Mouse (Mus musculus): ENCODE measurements at regions not wholly inside any gene's neighbourhood (a gene's known extent, or its start where the extent isn't known, plus 50 kb on each side); places are given as distances from the start of the nearest gene placed in this dataset.

- Histone ChIP-seq H3K9me3 (replicated peaks; ENCODE audit: low read length) (peaks cover 71% of the 10 kb centered on the region), H3K4me3 (replicated peaks in 1 of 3; ENCODE audit: low read depth in 2 of 3, low read length in 2 of 3, poor library complexity in 1 of 3) (no peak overlapping the region), H3K79me2 (replicated peaks; ENCODE audit: control insufficient read depth, extremely low read depth, insufficient read depth, poor library complexity, severe bottlenecking) (no peaks in the 10 kb centered on the region), H3K4me2 (ENCODE audit: insufficient read depth, low read depth, poor library complexity, severe bottlenecking) (no peak overlapping the region), H3K27ac (ENCODE audit: insufficient read depth, low read depth) (no peak overlapping the region), H3K36me3 (replicated peaks in 1 of 2; ENCODE audit: control insufficient read depth in 1 of 2, insufficient read depth in 1 of 2, low read length in 1 of 2) (no peaks in the 10 kb centered on the region), H3K4me1 (ENCODE audit: control insufficient read depth in 1 of 2, insufficient read depth in 2 of 2) (no peaks in the 10 kb centered on the region), H3K27me3 (replicated peaks) (no peaks in the 10 kb centered on the region), H3K9ac (ENCODE audit: insufficient read depth, low read depth) (no peak overlapping the region)
- DNase-seq (ENCODE audit: extremely low read depth): no peak
- TF ChIP-seq USF2 (conservative IDR thresholded peaks at IDR 0.05; ENCODE audit: low read depth, low read length) (no peak), GABPA (IDR thresholded peaks at IDR 0.05; ENCODE audit: insufficient replicate concordance, low read depth, low read length) (no peak), EP300 (IDR thresholded peaks at IDR 0.05; ENCODE audit: low read length) (no peak), HCFC1 (IDR thresholded peaks at IDR 0.05; ENCODE audit: low read depth, low read length) (no peak), ELF1 (IDR thresholded peaks at IDR 0.05; ENCODE audit: low read depth, low read length) (no peak), ZNF384 (IDR thresholded peaks at IDR 0.05; ENCODE audit: low read depth, low read length) (no peak), RAD21 (IDR thresholded peaks at IDR 0.05; ENCODE audit: low read depth, low read length) (no peak), KAT2A (IDR thresholded peaks at IDR 0.05; ENCODE audit: insufficient replicate concordance, low read length) (no peak), ZKSCAN1 (IDR thresholded peaks at IDR 0.05; ENCODE audit: borderline replicate concordance, low read depth, low read length) (no peak), NRF1 (IDR thresholded peaks at IDR 0.05; ENCODE audit: low read depth, low read length) (no peak), PAX5 (IDR thresholded peaks at IDR 0.05; ENCODE audit: low read length) (no peak), MXI1 (IDR thresholded peaks at IDR 0.05; ENCODE audit: low read depth, low read length) (no peak), USF1 (IDR thresholded peaks at IDR 0.05; ENCODE audit: low read depth, low read length) (no peak), ETS1 (conservative IDR thresholded peaks at IDR 0.05; ENCODE audit: low read depth, low read length) (no peak), NELFE (IDR thresholded peaks at IDR 0.05; ENCODE audit: low read depth, low read length) (no peak)
- dilution Hi-C loops (cut with MboI; ENCODE audit: extremely low pct_ligation_motif_present, extremely low pct_unique_long_range_greater_than_20kb, low sequenced_read_pairs): no loop called here
- in situ Hi-C loops (cut with MboI; ENCODE audit: low pct_ligation_motif_present, low pct_unique_long_range_greater_than_20kb, low sequenced_read_pairs): no loop called here
These were observed 94.4 kb upstream of the Epb41l3 start for GRCm38 (mm10) chr17:68981120-68981519.

- H3K27ac ChIP-seq (ENCODE audit: insufficient read depth, low read depth): no peak overlapping the region
- H3K4me3 ChIP-seq (replicated peaks in 1 of 3; ENCODE audit: low read depth in 2 of 3, low read length in 2 of 3, poor library complexity in 1 of 3): no peak overlapping the region
- H3K4me1 ChIP-seq (ENCODE audit: control insufficient read depth in 1 of 2, insufficient read depth in 2 of 2): no peaks in the 10 kb centered on the region
- in situ Hi-C loops (cut with MboI; ENCODE audit: low pct_ligation_motif_present, low pct_unique_long_range_greater_than_20kb, low sequenced_read_pairs): no loop called here
- no peaks in the 10 kb centered on the region for H3K27me3 ChIP-seq (replicated peaks)
- H3K36me3 ChIP-seq (replicated peaks in 1 of 2; ENCODE audit: control insufficient read depth in 1 of 2, insufficient read depth in 1 of 2, low read length in 1 of 2): no peaks in the 10 kb centered on the region
- H3K79me2 ChIP-seq (replicated peaks; ENCODE audit: control insufficient read depth, extremely low read depth, insufficient read depth, poor library complexity, severe bottlenecking): no peaks in the 10 kb centered on the region
- peaks cover 80% of the 10 kb centered on the region for H3K9me3 ChIP-seq (replicated peaks; ENCODE audit: low read length)
- dilution Hi-C loops (cut with MboI; ENCODE audit: extremely low pct_ligation_motif_present, extremely low pct_unique_long_range_greater_than_20kb, low sequenced_read_pairs): no loop called here
- DNase-seq (ENCODE audit: extremely low read depth): no peak
- no peak overlapping the region for H3K9ac ChIP-seq (ENCODE audit: insufficient read depth, low read depth)
- H3K4me2 ChIP-seq (ENCODE audit: insufficient read depth, low read depth, poor library complexity, severe bottlenecking): no peak overlapping the region
- no peak for TF ChIP-seq CHD2 (IDR thresholded peaks at IDR 0.05; ENCODE audit: low read length)
These were observed 93.4 kb upstream of the Epb41l3 start for GRCm38 (mm10) chr17:68982094-68982493.
